Mouse (Mus musculus) CH12.LX (cell line): Measurements from ENCODE around the gene 1700017D01Rik. TPM values are rescaled to one million over a fixed set of nuclear protein-coding genes. Genes with fewer than 3 reads are reported as not detected.
A peak's percentile ranks its signal among the peaks of the same experiment; 100 is the strongest.

Experiments used
- DNase-seq: peaks from one replicate; pipeline ENCODE4 v3.0.0-alpha.2; 2013; ENCODE audit errors: extremely low read depth
- H3K27ac ChIP-seq: 2 replicates; pipeline ENCODE4 v1.5.1; 2012; ENCODE audit warnings: low read depth, mild to moderate bottlenecking, control low read depth, moderate library complexity; ENCODE audit not compliant: insufficient read depth
- H3K27me3 ChIP-seq: replicated peaks from 2 replicates; pipeline ENCODE3; 2012; ENCODE audit warnings: inconsistent platforms
- H3K36me3 ChIP-seq, 2 experiments: replicated peaks in 1 of 2; 2 replicates each; pipeline versions ENCODE3 to v1.6.1; 2012; ENCODE audit warnings: inconsistent platforms in 1 of 2, low read length in 1 of 2, mild to moderate bottlenecking in 1 of 2, mixed read lengths in 1 of 2, moderate library complexity in 1 of 2; ENCODE audit not compliant: control insufficient read depth in 1 of 2, insufficient read depth in 1 of 2
- H3K4me1 ChIP-seq, 2 experiments: 2 replicates each; pipeline ENCODE4 v1.6.1; 2012; ENCODE audit warnings: inconsistent platforms in 1 of 2, moderate library complexity in 1 of 2; ENCODE audit not compliant: insufficient read depth in 2 of 2, control insufficient read depth in 1 of 2
- H3K4me2 ChIP-seq: 2 replicates; pipeline ENCODE4 v1.6.1; 2012; ENCODE audit warnings: low read depth, mild to moderate bottlenecking, control low read depth; ENCODE audit not compliant: poor library complexity, insufficient read depth, severe bottlenecking
- H3K4me3 ChIP-seq, 3 experiments: fragments of 150-350 bp in 1 of 3; sonication (generic) in 1 of 3; replicated peaks in 1 of 3; 2 replicates each; pipeline versions ENCODE3 to v1.5.1; 2011 to 2012; ENCODE audit warnings: low read depth in 2 of 3, low read length in 2 of 3, mild to moderate bottlenecking in 2 of 3, moderate library complexity in 2 of 3, control low read depth in 1 of 3, improper control_type of control experiment in 1 of 3, inconsistent platforms in 1 of 3, mixed read lengths in 1 of 3; ENCODE audit not compliant: poor library complexity in 1 of 3
- H3K79me2 ChIP-seq: replicated peaks from 2 replicates; pipeline ENCODE4 v1.6.1; 2012; ENCODE audit warnings: mild to moderate bottlenecking, moderate library complexity; ENCODE audit not compliant: control insufficient read depth, poor library complexity, insufficient read depth, severe bottlenecking; ENCODE audit errors: extremely low read depth
- H3K9ac ChIP-seq: 2 replicates; pipeline ENCODE4 v1.6.1; 2012; ENCODE audit warnings: low read depth, mild to moderate bottlenecking, control low read depth, moderate library complexity; ENCODE audit not compliant: insufficient read depth
- H3K9me3 ChIP-seq: replicated peaks from 2 replicates; pipeline ENCODE3; 2012; ENCODE audit warnings: low read length, inconsistent platforms, mixed read lengths
- BHLHE40 ChIP-seq: IDR thresholded peaks from 2 replicates; pipeline ENCODE4 v1.6.1; 2011; ENCODE audit warnings: mild to moderate bottlenecking, low read depth, low read length, improper control_type of control experiment
- CHD1 ChIP-seq: IDR thresholded peaks from 2 replicates; pipeline ENCODE4 v1.6.1; 2012; ENCODE audit warnings: low read depth, low read length, improper control_type of control experiment, inconsistent platforms
- CHD2 ChIP-seq: IDR thresholded peaks from 2 replicates; pipeline ENCODE4 v1.6.1; 2011; ENCODE audit warnings: low read length, improper control_type of control experiment
- CTCF ChIP-seq, 2 experiments: IDR thresholded peaks in 1 of 2; conservative IDR thresholded peaks in 1 of 2; 2 replicates each; pipeline ENCODE4 v1.5.1; 2011 to 2012; ENCODE audit warnings: low read depth in 2 of 2, low read length in 2 of 2, improper control_type of control experiment in 1 of 2, inconsistent platforms in 1 of 2, mild to moderate bottlenecking in 1 of 2, moderate library complexity in 1 of 2
- E2F4 ChIP-seq: IDR thresholded peaks from 2 replicates; pipeline ENCODE4 v1.6.1; 2011; ENCODE audit warnings: low read depth, low read length, improper control_type of control experiment; ENCODE audit not compliant: insufficient replicate concordance
- ELF1 ChIP-seq: IDR thresholded peaks from 2 replicates; pipeline ENCODE4 v1.6.1; 2014; ENCODE audit warnings: low read depth, mild to moderate bottlenecking, inconsistent platforms, low read length, improper control_type of control experiment
- EP300 ChIP-seq: IDR thresholded peaks from 2 replicates; pipeline ENCODE4 v1.6.1; 2011; ENCODE audit warnings: low read length, improper control_type of control experiment
- ETS1 ChIP-seq: conservative IDR thresholded peaks from 2 replicates; pipeline ENCODE4 v1.6.1; 2012; ENCODE audit warnings: low read depth, mild to moderate bottlenecking, inconsistent platforms, low read length, improper control_type of control experiment, moderate library complexity
- GABPA ChIP-seq: IDR thresholded peaks from 2 replicates; pipeline ENCODE4 v1.6.1; 2012; ENCODE audit warnings: low read depth, low read length, improper control_type of control experiment, inconsistent platforms; ENCODE audit not compliant: insufficient replicate concordance
- HCFC1 ChIP-seq: IDR thresholded peaks from 2 replicates; pipeline ENCODE4 v1.6.1; 2012; ENCODE audit warnings: low read depth, mild to moderate bottlenecking, inconsistent platforms, low read length, improper control_type of control experiment
- IRF4 ChIP-seq: IDR thresholded peaks from 2 replicates; pipeline ENCODE4 v1.6.1; 2014; ENCODE audit warnings: low read depth, mild to moderate bottlenecking, inconsistent platforms, low read length, improper control_type of control experiment
- JUN ChIP-seq: IDR thresholded peaks from 2 replicates; pipeline ENCODE4 v1.6.1; 2011; ENCODE audit warnings: low read depth, mild to moderate bottlenecking, low read length, improper control_type of control experiment, moderate library complexity; ENCODE audit not compliant: insufficient read depth
- JUND ChIP-seq: conservative IDR thresholded peaks from 2 replicates; pipeline ENCODE4 v1.6.1; 2011; ENCODE audit warnings: low read depth, low read length, improper control_type of control experiment
- KAT2A ChIP-seq: IDR thresholded peaks from 2 replicates; pipeline ENCODE4 v1.6.1; 2012; ENCODE audit warnings: low read length, improper control_type of control experiment, inconsistent platforms; ENCODE audit not compliant: insufficient replicate concordance
- MAFK ChIP-seq: IDR thresholded peaks from 2 replicates; pipeline ENCODE4 v1.6.1; 2011; ENCODE audit warnings: low read length, improper control_type of control experiment; ENCODE audit not compliant: insufficient replicate concordance
- MAX ChIP-seq: IDR thresholded peaks from 2 replicates; pipeline ENCODE4 v1.6.1; 2011; ENCODE audit warnings: low read length, improper control_type of control experiment
- MAZ ChIP-seq: IDR thresholded peaks from 2 replicates; pipeline ENCODE4 v1.6.1; 2012; ENCODE audit warnings: low read depth, mild to moderate bottlenecking, inconsistent platforms, low read length, improper control_type of control experiment, moderate library complexity
- MEF2A ChIP-seq: IDR thresholded peaks from 2 replicates; pipeline ENCODE4 v1.6.1; 2014; ENCODE audit warnings: low read depth, mild to moderate bottlenecking, inconsistent platforms, low read length, improper control_type of control experiment, borderline replicate concordance
- MXI1 ChIP-seq: IDR thresholded peaks from 2 replicates; pipeline ENCODE4 v1.6.1; 2011; ENCODE audit warnings: mild to moderate bottlenecking, low read depth, low read length, improper control_type of control experiment
- MYC ChIP-seq: IDR thresholded peaks from 2 replicates; pipeline ENCODE4 v1.6.1; 2011; ENCODE audit warnings: low read depth, mild to moderate bottlenecking, improper control_type of control experiment, low read length
- NELFE ChIP-seq: IDR thresholded peaks from 2 replicates; pipeline ENCODE4 v1.6.1; 2011; ENCODE audit warnings: low read depth, low read length, improper control_type of control experiment
- NRF1 ChIP-seq: IDR thresholded peaks from 2 replicates; pipeline ENCODE4 v1.6.1; 2014; ENCODE audit warnings: low read depth, mild to moderate bottlenecking, inconsistent platforms, low read length, improper control_type of control experiment, moderate library complexity
- PAX5 ChIP-seq: IDR thresholded peaks from 2 replicates; pipeline ENCODE4 v1.6.1; 2012; ENCODE audit warnings: low read length, inconsistent platforms, mixed read lengths
- POLR2A ChIP-seq: IDR thresholded peaks from 2 replicates; pipeline ENCODE4 v1.6.1; 2011; ENCODE audit warnings: low read depth, mild to moderate bottlenecking, improper control_type of control experiment, low read length
- POLR2AphosphoS2 ChIP-seq: IDR thresholded peaks from 2 replicates; pipeline ENCODE4 v1.6.1; 2011; ENCODE audit warnings: low read depth, low read length, improper control_type of control experiment
- RAD21 ChIP-seq: IDR thresholded peaks from 2 replicates; pipeline ENCODE4 v1.6.1; 2011; ENCODE audit warnings: low read depth, mild to moderate bottlenecking, low read length, improper control_type of control experiment, moderate library complexity
- RCOR1 ChIP-seq: conservative IDR thresholded peaks from 2 replicates; pipeline ENCODE4 v1.6.1; 2012; ENCODE audit warnings: low read depth, mild to moderate bottlenecking, inconsistent platforms, low read length, improper control_type of control experiment
- SIN3A ChIP-seq: IDR thresholded peaks from 2 replicates; pipeline ENCODE4 v1.6.1; 2012; ENCODE audit warnings: low read length, improper control_type of control experiment, inconsistent platforms
- SMC3 ChIP-seq: IDR thresholded peaks from 2 replicates; pipeline ENCODE4 v1.6.1; 2011; ENCODE audit warnings: low read depth, low read length, improper control_type of control experiment
- TBP ChIP-seq: conservative IDR thresholded peaks from 2 replicates; pipeline ENCODE4 v1.6.1; 2011; ENCODE audit warnings: low read depth, low read length, improper control_type of control experiment
- TCF12 ChIP-seq: IDR thresholded peaks from 2 replicates; pipeline ENCODE4 v1.6.1; 2014; ENCODE audit warnings: low read depth, mild to moderate bottlenecking, inconsistent platforms, low read length, improper control_type of control experiment
- UBTF ChIP-seq: IDR thresholded peaks from 2 replicates; pipeline ENCODE4 v1.6.1; 2012; ENCODE audit warnings: low read depth, mild to moderate bottlenecking, inconsistent platforms, low read length, improper control_type of control experiment, moderate library complexity
- USF1 ChIP-seq: IDR thresholded peaks from 2 replicates; pipeline ENCODE4 v1.6.1; 2014; ENCODE audit warnings: low read depth, mild to moderate bottlenecking, inconsistent platforms, low read length, improper control_type of control experiment
- USF2 ChIP-seq: conservative IDR thresholded peaks from 2 replicates; pipeline ENCODE4 v1.6.1; 2011; ENCODE audit warnings: low read depth, low read length, improper control_type of control experiment
- ZC3H11A ChIP-seq: IDR thresholded peaks from 2 replicates; pipeline ENCODE4 v1.6.1; 2012; ENCODE audit warnings: low read depth, mild to moderate bottlenecking, inconsistent platforms, low read length, improper control_type of control experiment
- ZKSCAN1 ChIP-seq: IDR thresholded peaks from 2 replicates; pipeline ENCODE4 v1.6.1; 2012; ENCODE audit warnings: low read depth, inconsistent platforms, low read length, improper control_type of control experiment, borderline replicate concordance
- ZMIZ1 ChIP-seq: IDR thresholded peaks from 2 replicates; pipeline ENCODE4 v1.6.1; 2012; ENCODE audit warnings: low read depth, mild to moderate bottlenecking, inconsistent platforms, low read length, improper control_type of control experiment
- ZNF384 ChIP-seq: IDR thresholded peaks from 2 replicates; pipeline ENCODE4 v1.6.1; 2012; ENCODE audit warnings: low read depth, low read length, improper control_type of control experiment, inconsistent platforms
- dilution Hi-C: fragments of 300-500 bp; cut with MboI; formaldehyde crosslinking; loops from 2 replicates; pipeline ENCODE4 v1.14.3; 2020; ENCODE audit warnings: low sequenced_read_pairs; ENCODE audit not compliant: extremely low pct_unique_long_range_greater_than_20kb, extremely low pct_ligation_motif_present
- in situ Hi-C: fragments of 300-500 bp; cut with MboI; formaldehyde crosslinking; loops from 3 replicates; pipeline ENCODE4 v1.14.3; 2019; ENCODE audit warnings: low sequenced_read_pairs, low pct_ligation_motif_present, low pct_unique_long_range_greater_than_20kb, mixed read lengths
- polyA plus RNA-seq: library from polyadenylated mRNA; unstranded; fragments of >175 nt; gene quantifications from 2 replicates; pipeline ENCODE4 v1.2.1, GENCODE M21; 2012; ENCODE audit warnings: low read depth; ENCODE audit not compliant: insufficient read length
- total RNA-seq, 2 experiments: library from RNA; depleted of rRNA; stranded (reverse); fragments of 300-350 nt in 1 of 2; fragments of >200 nt in 1 of 2; gene quantifications; 2 replicates each; pipeline ENCODE4 v1.2.3; 2012 to 2014

The 1700017D01Rik gene
- total and polyA plus RNA-seq, 3 experiments: not detected

- in situ Hi-C loops (loop anchor here (25.0 kb wide), 1 partner anchor 564 kb away; the partner anchor contains the start of genes Ms4a2 and Ms4a6d), dilution Hi-C loops (no loop called here)
- H3K27ac ChIP-seq: peak overlapping the region; percentile 23; the same call in 1 of the 2 replicates
- TF ChIP-seq PAX5 (no peak), KAT2A (no peak), SIN3A (no peak; the same call in 1 of the 2 replicates), SMC3 (no peak), ZNF384 (no peak), MAX (no peak), EP300 (no peak; the same call in 1 of the 2 replicates), RAD21 (no peak; the same call in 1 of the 2 replicates), POLR2AphosphoS2 (no peak), ETS1 (no peak), GABPA (no peak), USF2 (no peak), IRF4 (no peak), MAZ (no peak), HCFC1 (peak; percentile 18), TBP (peak; percentile 43; the same call in 1 of the 2 replicates), TCF12 (peak; percentile 46; the same call in 1 of the 2 replicates), JUN (no peak), CHD2 (no peak), ELF1 (peak; percentile 80), ZMIZ1 (peak; percentile 46; the same call in 1 of the 2 replicates), MEF2A (no peak), E2F4 (no peak), USF1 (no peak), NELFE (peak; percentile 65; the same call in 1 of the 2 replicates), BHLHE40 (no peak), JUND (no peak), ZC3H11A (no peak), CHD1 (no peak), MAFK (no peak), MYC (peak; percentile 42; the same call in 1 of the 2 replicates), NRF1 (no peak), ZKSCAN1 (no peak), POLR2A (peak; percentile 55), RCOR1 (no peak), UBTF (no peak), CTCF (conservative IDR thresholded peaks at IDR 0.05 in 1 of 2, IDR thresholded peaks at IDR 0.05 in 1 of 2; ENCODE audit: low read depth in 2 of 2, low read length in 2 of 2) (no peak), MXI1 (no peak)
- H3K9ac ChIP-seq: peak overlapping the region; percentile 76
- peak overlapping the region; percentile 68 for H3K4me2 ChIP-seq
- H3K27me3 ChIP-seq: no peaks in the 10 kb centered on the region
- no peaks in the 10 kb centered on the region for H3K9me3 ChIP-seq
- H3K79me2 ChIP-seq: no peaks in the 10 kb centered on the region
- H3K4me1 ChIP-seq: peaks cover 2 to 37% of the 10 kb centered on the region in 2 experiments; a peak in 3 of 4 replicates
- DNase-seq: peak; percentile 71
- no peaks in the 10 kb centered on the region for H3K36me3 ChIP-seq
- peak overlapping the region; percentile 34 to 44 (median 39) for H3K4me3 ChIP-seq
These were observed 82.7 kb downstream of the 1700017D01Rik start for GRCm38 (mm10) chr19:11048009-11048408.
